ENCODE assay signal across 9 mouse cellular contexts in the genomic region with DNA sequence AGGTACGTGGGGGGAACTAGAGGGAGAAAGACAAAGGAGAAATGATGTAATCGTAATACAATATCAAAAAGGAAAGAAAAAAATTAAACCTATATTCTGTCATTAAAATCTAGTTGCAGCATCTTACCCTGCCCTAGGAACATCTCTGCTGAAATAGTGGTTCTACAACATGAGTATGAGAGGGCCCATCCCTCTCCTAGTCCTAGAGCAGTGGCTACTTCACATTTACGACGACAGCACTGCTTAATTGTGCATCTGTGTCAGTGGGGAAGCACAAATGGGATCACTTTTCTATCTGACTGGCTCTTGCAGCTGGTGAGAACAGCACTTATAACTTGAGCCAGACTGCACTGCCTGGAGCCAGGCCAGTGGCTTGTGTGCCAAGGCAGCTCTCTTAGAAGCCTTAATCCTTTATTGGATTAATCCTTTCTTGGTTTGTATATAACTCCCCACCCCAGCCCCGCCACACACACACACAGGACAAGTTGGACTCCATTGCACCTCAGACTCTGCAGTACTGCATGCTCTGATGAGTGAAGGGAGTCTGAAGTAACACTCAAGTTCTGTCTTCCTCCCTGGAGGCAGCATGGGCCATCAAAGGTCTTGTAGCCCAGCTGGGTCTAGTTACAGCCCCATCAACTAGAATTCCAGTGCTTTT. TPM values are rescaled to one million over a fixed set of nuclear protein-coding genes. Genes with fewer than 3 reads are reported as not detected.
DNase-seq lines count a peak whose midpoint lies in the region; ATAC-seq lines count a peak whose summit lies in the region.
"Had no signal": no experiment of that assay in that cellular context is flagged by ENCODE, and none has a peak within 500 bp of the region (broad histone marks: within the 10 kb centered on the region; RNA-seq: fewer than 3 reads in every experiment).

No protein-coding gene starts in this region.

- H3K36me3 ChIP-seq in hindbrain, embryonic 12.5 days: peaks cover 4% of the 10 kb centered on the region
- H3K36me3 ChIP-seq in midbrain, embryonic 12.5 days: 0 out of 2 replicates have a peak, but pooled peaks cover 4% of the 10 kb centered on the region

- WGBS in hindbrain, embryonic 12.5 days: 79% methylated on average over 5 of the region's 5 CpGs
- WGBS in midbrain, embryonic 12.5 days: 64% methylated on average over 5 of the region's 5 CpGs

- no peak overlapping the region for H3K4me2 ChIP-seq in hindbrain, embryonic 12.5 days (replicated peaks)
- no peak overlapping the region; the same call in 1 of the 2 replicates for H3K4me2 ChIP-seq in midbrain, embryonic 12.5 days (replicated peaks)
- H3K4me2 ChIP-seq: liver, embryonic 15.5 days had no signal

- no peak overlapping the region for H3K4me3 ChIP-seq in hindbrain, embryonic 12.5 days
- H3K4me3 ChIP-seq in midbrain, embryonic 12.5 days: no peak overlapping the region
- H3K4me3 ChIP-seq: liver, embryonic 15.5 days had no signal

- H3K9me3 ChIP-seq in hindbrain, embryonic 12.5 days (replicated peaks): no peaks in the 10 kb centered on the region
- no peaks in the 10 kb centered on the region for H3K9me3 ChIP-seq in midbrain, embryonic 12.5 days
- H3K9me3 ChIP-seq: liver, embryonic 15.5 days had no signal

- peak; percentile 91 for DNase-seq in NIH3T3 (ENCODE audit: low read depth)
- DNase-seq in cerebellum, adult 9-11 months: peak; percentile 53
- DNase-seq in frontal cortex, postnatal 25 days (ENCODE audit: low spot score in 2 of 2): peak; percentile 18 to 22
- DNase-seq in layer of hippocampus, postnatal 25 days (ENCODE audit: extremely low spot score in 1 of 2, low spot score in 1 of 2): peak; percentile 42 to 62
- DNase-seq in telencephalon, adult 2 months (ENCODE audit: low read depth, low spot score): peak; percentile 44
- no peak for DNase-seq in thymus, postnatal 4 days

- no peak overlapping the region for H3K9ac ChIP-seq in hindbrain, embryonic 12.5 days
- no peak overlapping the region for H3K9ac ChIP-seq in midbrain, embryonic 12.5 days (replicated peaks)
- H3K9ac ChIP-seq: liver, embryonic 15.5 days had no signal

- no peak for ATAC-seq in hindbrain, embryonic 12.5 days (ENCODE audit: low FRiP score)
- peak; percentile 41; the same call in 1 of the 2 replicates for ATAC-seq in midbrain, embryonic 12.5 days (ENCODE audit: low FRiP score, low read depth)

- peak overlapping the region; percentile 40; the same call in 1 of the 2 replicates for H3K27ac ChIP-seq in hindbrain, embryonic 12.5 days
- H3K27ac ChIP-seq in midbrain, embryonic 12.5 days (replicated peaks): peak overlapping the region; percentile 56
- H3K27ac ChIP-seq: liver, embryonic 15.5 days had no signal

- H3K4me1 ChIP-seq in hindbrain, embryonic 12.5 days: peaks cover 7% of the 10 kb centered on the region
- H3K4me1 ChIP-seq in midbrain, embryonic 12.5 days: peaks cover 9% of the 10 kb centered on the region

- H3K27me3 ChIP-seq in hindbrain, embryonic 12.5 days: no peaks in the 10 kb centered on the region
- no peaks in the 10 kb centered on the region for H3K27me3 ChIP-seq in midbrain, embryonic 12.5 days
- H3K27me3 ChIP-seq: liver, embryonic 15.5 days had no signal

RNA-seq across cellular contexts. Expression of a gene that starts 46.3 kb away (rescaled TPM):
- polyA plus RNA-seq in hindbrain, embryonic 12.5 days (2016; fragmentation: Nextera tagmentation; extraction: Ambion mirVana): 0.08 TPM in 1 of 2 replicates, not detected in the other
- total RNA-seq in layer of hippocampus, postnatal 25 days (2021): under 1 TPM; 0.49 to 0.75 TPM
- polyA plus RNA-seq in midbrain, embryonic 12.5 days (2016; fragmentation: Nextera tagmentation; extraction: Ambion mirVana): 0.37 TPM in 1 of 2 replicates, not detected in the other

RNA-seq across cellular contexts. Expression of a gene that starts 48.9 kb away (rescaled TPM):
- 108 and 112 TPM in 2 replicates for polyA plus RNA-seq in hindbrain, embryonic 12.5 days (2016; fragmentation: Nextera tagmentation; extraction: Ambion mirVana)
- 100 to 1,000 TPM; 104 to 117 TPM for total RNA-seq in layer of hippocampus, postnatal 25 days (2021)
- 108 and 116 TPM in 2 replicates for polyA plus RNA-seq in midbrain, embryonic 12.5 days (2016; fragmentation: Nextera tagmentation; extraction: Ambion mirVana)
